14 mouse cellular contexts compared by ENCODE assay signal in the genomic region with DNA sequence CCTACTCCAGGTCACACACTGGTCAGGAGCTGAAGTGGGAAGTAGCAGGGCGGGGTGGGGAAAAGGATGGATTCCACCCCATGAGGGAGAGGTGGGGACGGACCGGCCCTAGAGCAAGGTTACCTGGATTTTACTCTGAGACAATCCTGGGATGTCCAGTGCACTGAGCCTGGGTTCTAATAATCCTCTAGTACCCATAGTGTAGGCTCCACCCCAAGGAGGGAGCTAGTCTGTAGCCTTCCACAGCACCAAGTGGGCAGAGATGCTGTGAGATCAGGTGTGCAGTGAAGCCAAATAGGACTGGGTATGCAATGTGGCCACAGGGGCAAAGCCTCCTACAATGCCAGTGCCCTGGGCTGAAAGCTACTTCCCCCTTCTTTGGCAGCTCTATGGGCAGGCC.
"Had no signal": no experiment of that assay in that cellular context is flagged by ENCODE, and none has a peak within 500 bp of the region (broad histone marks: within the 10 kb centered on the region; RNA-seq: fewer than 3 reads in every experiment).

No protein-coding gene starts in this region.

- H3K4me2 ChIP-seq: limb, embryonic 15.5 days; liver, embryonic 12.5 days; lung, embryonic 14.5 days; midbrain, embryonic 15.5 days; neural tube, embryonic 13.5 days had no signal

- H3K9me3 ChIP-seq: limb, embryonic 15.5 days; liver, embryonic 12.5 days; midbrain, embryonic 10.5 days; midbrain, embryonic 15.5 days; neural tube, embryonic 13.5 days had no signal

- H3K4me1 ChIP-seq: limb, embryonic 15.5 days; midbrain, embryonic 10.5 days; midbrain, embryonic 15.5 days; neural tube, embryonic 13.5 days had no signal

- ATAC-seq: intestine, postnatal 0 days; liver, embryonic 12.5 days; midbrain, embryonic 15.5 days had no signal

- DNase-seq: kidney, adult 9 months; kidney, postnatal 36 days; lung, embryonic 14.5 days; lung, postnatal 10 days; lung, postnatal 4 days; retina, postnatal 1 day; thymus, postnatal 36 days had no signal

- H3K27ac ChIP-seq: kidney, postnatal 0 days; limb, embryonic 15.5 days; liver, embryonic 12.5 days; midbrain, embryonic 10.5 days; midbrain, embryonic 15.5 days; neural tube, embryonic 13.5 days had no signal

- H3K4me3 ChIP-seq: limb, embryonic 15.5 days; liver, embryonic 12.5 days; midbrain, embryonic 10.5 days; midbrain, embryonic 15.5 days; neural tube, embryonic 13.5 days had no signal

- H3K27me3 ChIP-seq: limb, embryonic 15.5 days; liver, embryonic 12.5 days; midbrain, embryonic 15.5 days; neural tube, embryonic 13.5 days had no signal

- H3K9ac ChIP-seq: limb, embryonic 15.5 days; liver, embryonic 12.5 days; lung, embryonic 14.5 days; midbrain, embryonic 15.5 days; neural tube, embryonic 13.5 days had no signal
